In genomic region chr5:39715694-39716550, GRCm38 (mm10) we compare ENCODE assay signal across 16 mouse cellular contexts. TPM values are rescaled to one million over a fixed set of nuclear protein-coding genes. Genes with fewer than 3 reads are reported as not detected.
A peak's percentile ranks its signal among the peaks of the same experiment; 100 is the strongest.
DNase-seq lines count a peak whose midpoint lies in the region; ATAC-seq lines count a peak whose summit lies in the region.
"Had no signal": no experiment of that assay in that cellular context is flagged by ENCODE, and none has a peak within 500 bp of the region (broad histone marks: within the 10 kb centered on the region; RNA-seq: fewer than 3 reads in every experiment).

No protein-coding gene starts in this region.

- H3K9me3 ChIP-seq in limb, embryonic 13.5 days: no peaks in the 10 kb centered on the region
- H3K9me3 ChIP-seq: hindbrain, embryonic 13.5 days; liver, embryonic 12.5 days; midbrain, embryonic 10.5 days had no signal

- peak overlapping the region; percentile 26 for H3K4me2 ChIP-seq in limb, embryonic 13.5 days (replicated peaks)
- H3K4me2 ChIP-seq: hindbrain, embryonic 13.5 days; liver, embryonic 12.5 days had no signal

- no peak overlapping the region for H3K27ac ChIP-seq in limb, embryonic 13.5 days
- H3K27ac ChIP-seq: hindbrain, embryonic 13.5 days; liver, embryonic 12.5 days; midbrain, embryonic 10.5 days had no signal

- peak; percentile 10 to 35 for DNase-seq in urinary bladder, adult 18-20 months (ENCODE audit: low spot score in 2 of 2)
- DNase-seq in urinary bladder, postnatal 4 days (ENCODE audit: low spot score in 2 of 2): no peak
- DNase-seq in kidney, adult 9 months: peak; percentile 24
- DNase-seq in urinary bladder, postnatal 36 days (ENCODE audit: low spot score in 2 of 2): peak; percentile 9 to 32
- DNase-seq in layer of hippocampus, postnatal 25 days (ENCODE audit: extremely low spot score in 1 of 2, low spot score in 1 of 2): no peak
- no peak for DNase-seq in embryo, embryonic 10.5 days (ENCODE audit: low spot score)
- DNase-seq: cerebellum, postnatal 14 days; forebrain, postnatal 0 days; gastrocnemius, postnatal 36 days; thymus, postnatal 4 days had no signal

- H3K27me3 ChIP-seq in limb, embryonic 13.5 days: no peaks in the 10 kb centered on the region
- H3K27me3 ChIP-seq: hindbrain, embryonic 13.5 days; liver, embryonic 12.5 days had no signal

- peaks cover 10% of the 10 kb centered on the region for H3K4me1 ChIP-seq in limb, embryonic 13.5 days
- H3K4me1 ChIP-seq: hindbrain, embryonic 13.5 days; liver, embryonic 12.5 days; midbrain, embryonic 10.5 days had no signal

- ATAC-seq in limb, embryonic 13.5 days (ENCODE audit: low FRiP score, low read depth): no peak; the same call in 1 of the 2 replicates
- ATAC-seq in cerebellum, adult (ENCODE audit: insufficient number of reproducible peaks, low FRiP score, low TSS enrichment): no peak
- ATAC-seq: forebrain, postnatal 0 days; liver, embryonic 12.5 days had no signal

- no peak overlapping the region for H3K4me3 ChIP-seq in limb, embryonic 13.5 days
- H3K4me3 ChIP-seq: hindbrain, embryonic 13.5 days; liver, embryonic 12.5 days; midbrain, embryonic 10.5 days had no signal

- H3K36me3 ChIP-seq in limb, embryonic 13.5 days: no peaks in the 10 kb centered on the region
- H3K36me3 ChIP-seq: hindbrain, embryonic 13.5 days; liver, embryonic 12.5 days; midbrain, embryonic 10.5 days had no signal

- WGBS in limb, embryonic 13.5 days: 40% methylated on average over 13 of the region's 13 CpGs

- no peak overlapping the region for H3K9ac ChIP-seq in limb, embryonic 13.5 days
- H3K9ac ChIP-seq: forebrain, postnatal 0 days; hindbrain, embryonic 13.5 days; liver, embryonic 12.5 days had no signal

RNA-seq across cellular contexts. Expression of gene Hs3st1, which starts 39.4 kb away (rescaled TPM):
- 16.9 and 17.3 TPM in 2 replicates for polyA plus RNA-seq in limb, embryonic 13.5 days (2015; fragmentation: Nextera tagmentation; extraction: Ambion mirVana)
- total RNA-seq in layer of hippocampus, postnatal 25 days (2021): 10 to 100 TPM; 25.3 to 29.2 TPM
- total RNA-seq: MEL had no signal

Comparison
In these comparisons a context has a peak if more than half of its experiments do, and no peak if none do; other contexts are left out.
1. DNase-seq: peak in urinary bladder, adult 18-20 months (2 of 2), kidney, adult 9 months (single experiment) and urinary bladder, postnatal 36 days (2 of 2); none in urinary bladder, postnatal 4 days (0 of 2), layer of hippocampus, postnatal 25 days (0 of 2) and embryo, embryonic 10.5 days (single experiment).